In genomic region chr14:85012384-85012783, GRCm38 (mm10) we compare ENCODE assay signal across 27 mouse cellular contexts.
"Had no signal": no experiment of that assay in that cellular context is flagged by ENCODE, and none has a peak within 500 bp of the region (broad histone marks: within the 10 kb centered on the region; RNA-seq: fewer than 3 reads in every experiment).

No protein-coding gene starts in this region.

- H3K27ac ChIP-seq: heart, embryonic 10.5 days; hindbrain, embryonic 10.5 days; hindbrain, embryonic 12.5 days; hindbrain, embryonic 14.5 days; intestine, embryonic 15.5 days; layer of hippocampus, adult 2 months; left cerebral cortex, adult 2 months; limb, embryonic 10.5 days; limb, embryonic 12.5 days; liver, embryonic 13.5 days; liver, embryonic 15.5 days had no signal

- H3K9me3 ChIP-seq: heart, embryonic 10.5 days; heart, embryonic 12.5 days; hindbrain, embryonic 10.5 days; hindbrain, embryonic 12.5 days; intestine, embryonic 15.5 days; limb, embryonic 10.5 days; limb, embryonic 12.5 days; liver, embryonic 13.5 days; liver, embryonic 15.5 days had no signal

- H3K36me3 ChIP-seq: heart, embryonic 10.5 days; heart, embryonic 12.5 days; hindbrain, embryonic 10.5 days; hindbrain, embryonic 12.5 days; intestine, embryonic 15.5 days; limb, embryonic 10.5 days; limb, embryonic 12.5 days; liver, embryonic 13.5 days; liver, embryonic 15.5 days had no signal

- H3K4me2 ChIP-seq: heart, embryonic 12.5 days; hindbrain, embryonic 12.5 days; hindbrain, embryonic 14.5 days; intestine, embryonic 15.5 days; limb, embryonic 12.5 days; liver, embryonic 11.5 days; liver, embryonic 13.5 days; liver, embryonic 15.5 days had no signal

- H3K27me3 ChIP-seq: heart, embryonic 12.5 days; hindbrain, embryonic 12.5 days; intestine, embryonic 15.5 days; limb, embryonic 12.5 days; liver, embryonic 13.5 days; liver, embryonic 15.5 days had no signal

- DNase-seq: gastrocnemius, postnatal 10 days; gastrocnemius, postnatal 25 days; heart, adult 18-20 months; heart, postnatal 10 days; heart, postnatal 4 days; kidney, adult 18-20 months; kidney, adult 8-10 months; kidney, postnatal 14 days; kidney, postnatal 36 days; liver; liver, embryonic 13.5 days; liver, postnatal 0 days had no signal

- ATAC-seq: hindbrain, embryonic 16.5 days; inflammation-experienced regulatory T-cells, adult 6 months; intestine, embryonic 15.5 days; intestine, postnatal 0 days; liver, postnatal 0 days had no signal

- H3K9ac ChIP-seq: heart, embryonic 12.5 days; hindbrain, embryonic 12.5 days; hindbrain, embryonic 14.5 days; intestine, embryonic 15.5 days; limb, embryonic 12.5 days; liver, embryonic 13.5 days; liver, embryonic 15.5 days; liver, postnatal 0 days had no signal

- H3K4me1 ChIP-seq: heart, embryonic 10.5 days; heart, embryonic 12.5 days; hindbrain, embryonic 10.5 days; hindbrain, embryonic 12.5 days; intestine, embryonic 15.5 days; limb, embryonic 10.5 days; limb, embryonic 12.5 days; liver, embryonic 13.5 days; liver, embryonic 15.5 days had no signal

- H3K4me3 ChIP-seq: heart, embryonic 10.5 days; heart, embryonic 12.5 days; hindbrain, embryonic 10.5 days; hindbrain, embryonic 12.5 days; intestine, embryonic 15.5 days; layer of hippocampus, adult 2 months; left cerebral cortex, adult 2 months; limb, embryonic 10.5 days; limb, embryonic 12.5 days; liver, embryonic 13.5 days; liver, embryonic 15.5 days had no signal
